Mouse (Mus musculus) right cerebral cortex, postnatal 4 days (tissue): Measurements from ENCODE around the gene Hist1h4h.

ENCODE experiments used
- DNase-seq: peaks from one replicate; pipeline ENCODE4 v3.0.0-alpha.2; 2022

The Hist1h4h gene

GRCm38 (mm10) chr13:23515281-23515680 is 15.6 kb upstream of the Hist1h4h start:
- no peak for DNase-seq

GRCm38 (mm10) chr13:23515826-23516620 is 14.8 kb upstream of the Hist1h4h start:
- no peak for DNase-seq

GRCm38 (mm10) chr13:23516822-23517602 is 13.8 kb upstream of the Hist1h4h start:
- peak; percentile 79 for DNase-seq

- DNase-seq: peak; percentile 89
These were observed 13.1 kb upstream of the Hist1h4h start for GRCm38 (mm10) chr13:23517603-23518294.

GRCm38 (mm10) chr13:23518295-23518603 is 12.6 kb upstream of the Hist1h4h start:
- DNase-seq: no peak

- peak; percentile 62 for DNase-seq
These were observed 12.0 kb upstream of the Hist1h4h start for GRCm38 (mm10) chr13:23518885-23519284.

- peak; percentile 65 for DNase-seq
These were observed 11.4 kb upstream of the Hist1h4h start for GRCm38 (mm10) chr13:23519416-23519815.

- DNase-seq: peak; percentile 62
These were observed 9.1 kb upstream of the Hist1h4h start for GRCm38 (mm10) chr13:23521703-23522102.

GRCm38 (mm10) chr13:23523976-23524375 is 6.9 kb upstream of the Hist1h4h start:
- DNase-seq: no peak

GRCm38 (mm10) chr13:23524654-23525053 is 6.2 kb upstream of the Hist1h4h start:
- DNase-seq: peak; percentile 82

- DNase-seq: no peak
These were observed 4.9 kb upstream of the Hist1h4h start for GRCm38 (mm10) chr13:23525901-23526300.

GRCm38 (mm10) chr13:23526312-23526711 is 4.5 kb upstream of the Hist1h4h start:
- DNase-seq: peak; percentile 95

GRCm38 (mm10) chr13:23529005-23529404 is 1.8 kb upstream of the Hist1h4h start:
- no peak for DNase-seq

- no peak for DNase-seq
These were observed 1.2 kb upstream of the Hist1h4h start for GRCm38 (mm10) chr13:23529480-23530165.

GRCm38 (mm10) chr13:23530181-23530900 is 509 bp upstream of the Hist1h4h start:
- DNase-seq: peak; percentile 60

GRCm38 (mm10) chr13:23532262-23533075 is 1.6 kb downstream of the Hist1h4h start:
- no peak for DNase-seq

GRCm38 (mm10) chr13:23533560-23534367 is 2.9 kb downstream of the Hist1h4h start, which contains the start of gene Hist1h2af:
Hist1h2af (plus strand) TSS chr13:23533906.
- DNase-seq: peak; percentile 51

GRCm38 (mm10) chr13:23534368-23535131 is 3.7 kb downstream of the Hist1h4h start:
- DNase-seq: no peak
